Mouse (Mus musculus): ENCODE measurements at regions not wholly inside any gene's neighbourhood (a gene's known extent, or its start where the extent isn't known, plus 50 kb on each side); places are given as distances from the start of the nearest gene placed in this dataset.

GRCm38 (mm10) chr8:34539232-34539631 is 427.7 kb upstream of the Gm10131 start:
- Histone ChIP-seq H3K79me2 (ENCODE audit: control insufficient read depth, insufficient read depth, low read length, poor library complexity) (no peaks in the 10 kb centered on the region), H3K9ac (ENCODE audit: control insufficient read depth, low read depth, low read length, poor library complexity, severe bottlenecking) (no peak overlapping the region), H3K9me3 (replicated peaks; ENCODE audit: insufficient read depth, low read length) (no peaks in the 10 kb centered on the region), H3K4me3 (ENCODE audit: control insufficient read depth in 1 of 2, insufficient read depth in 1 of 2, low read depth in 2 of 2, low read length in 2 of 2) (no peak overlapping the region), H3K4me1 (ENCODE audit: control insufficient read depth in 1 of 2, insufficient read depth in 2 of 2, low read length in 2 of 2) (no peaks in the 10 kb centered on the region), H3K27me3 (ENCODE audit: control insufficient read depth in 1 of 2, insufficient read depth in 2 of 2, low read length in 2 of 2) (no peaks in the 10 kb centered on the region), H3K36me3 (ENCODE audit: control insufficient read depth in 1 of 2, insufficient read depth in 2 of 2, low read length in 2 of 2) (no peaks in the 10 kb centered on the region), H3K27ac (ENCODE audit: control insufficient read depth, low read depth, low read length) (no peak overlapping the region)
- TF ChIP-seq ZMIZ1 (IDR thresholded peaks at IDR 0.05; ENCODE audit: low read depth, low read length) (no peak), TCF12 (IDR thresholded peaks at IDR 0.05; ENCODE audit: low read depth, low read length) (no peak), MYC (IDR thresholded peaks at IDR 0.05; ENCODE audit: low read depth, low read length) (no peak), ELF1 (IDR thresholded peaks at IDR 0.05; ENCODE audit: low read depth, low read length) (no peak), NRF1 (IDR thresholded peaks at IDR 0.05; ENCODE audit: insufficient read depth, low read depth, low read length, poor library complexity, severe bottlenecking) (no peak), MEF2A (IDR thresholded peaks at IDR 0.05; ENCODE audit: extremely low read depth, insufficient replicate concordance, low read depth, low read length, poor library complexity, severe bottlenecking) (no peak), MAZ (IDR thresholded peaks at IDR 0.05; ENCODE audit: low read depth, low read length) (no peak), CTCF (IDR thresholded peaks at IDR 0.05 in 2 of 3, conservative IDR thresholded peaks at IDR 0.05 in 1 of 3; ENCODE audit: control insufficient read depth in 1 of 3, insufficient read depth in 1 of 3, low read depth in 2 of 3, low read length in 3 of 3, poor library complexity in 1 of 3, severe bottlenecking in 1 of 3) (no peak), EP300 (IDR thresholded peaks at IDR 0.05; ENCODE audit: low read depth in 1 of 2, low read length in 2 of 2) (no peak), ETS1 (IDR thresholded peaks at IDR 0.05; ENCODE audit: low read depth, low read length) (no peak)
- DNase-seq (ENCODE audit: low read depth, low spot score), result no peak

DNA sequence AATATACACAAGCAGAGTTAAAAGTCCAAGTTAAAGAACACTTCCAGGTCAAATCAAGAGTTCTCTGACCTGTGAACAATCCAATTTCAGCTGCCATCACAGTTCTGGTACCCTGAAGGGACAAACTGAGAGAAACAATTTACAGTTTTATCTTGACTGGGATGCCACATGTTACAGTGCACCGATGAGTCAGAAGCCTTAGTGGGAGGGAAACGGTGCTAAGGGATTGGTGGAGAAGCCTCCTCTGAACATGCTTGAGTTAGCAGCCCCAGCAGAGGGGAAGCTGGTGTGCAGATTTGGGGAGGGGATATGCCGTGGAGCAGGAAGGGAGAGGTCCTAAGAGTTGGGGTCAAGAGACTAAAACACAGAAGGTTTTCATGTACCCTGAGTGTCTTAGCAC is 423.9 kb upstream of the Gm10131 start:
- no peak for DNase-seq (ENCODE audit: low read depth, low spot score)
- TF ChIP-seq POLR2AphosphoS2 (IDR thresholded peaks at IDR 0.05; ENCODE audit: low read length), result no peak
- no peak for TF ChIP-seq MYB (IDR thresholded peaks at IDR 0.05; ENCODE audit: low read depth, low read length)
- no peak for TF ChIP-seq TAL1 (IDR thresholded peaks at IDR 0.05; ENCODE audit: low read length)
- no peak for TF ChIP-seq USF2 (IDR thresholded peaks at IDR 0.05; ENCODE audit: borderline replicate concordance in 1 of 2, insufficient read depth in 1 of 2, low read depth in 1 of 2, low read length in 2 of 2)
- TF ChIP-seq ELF1 (IDR thresholded peaks at IDR 0.05; ENCODE audit: low read depth, low read length), result no peak
- no peak for TF ChIP-seq GATA1 (IDR thresholded peaks at IDR 0.05; ENCODE audit: low read depth, low read length)
- TF ChIP-seq KAT2A (conservative IDR thresholded peaks at IDR 0.05; ENCODE audit: low read depth, low read length), result no peak
- no peak for TF ChIP-seq ZNF384 (IDR thresholded peaks at IDR 0.05; ENCODE audit: low read depth, low read length)
- TF ChIP-seq TBP (IDR thresholded peaks at IDR 0.05; ENCODE audit: low read depth, low read length), result no peak
- TF ChIP-seq NRF1 (IDR thresholded peaks at IDR 0.05; ENCODE audit: insufficient read depth, low read depth, low read length, poor library complexity, severe bottlenecking), result no peak
- TF ChIP-seq MAZ (IDR thresholded peaks at IDR 0.05; ENCODE audit: low read depth, low read length), result no peak
- no peak for TF ChIP-seq MYC (IDR thresholded peaks at IDR 0.05; ENCODE audit: low read depth, low read length)
- no peaks in the 10 kb centered on the region for H3K36me3 ChIP-seq (ENCODE audit: control insufficient read depth in 1 of 2, insufficient read depth in 2 of 2, low read length in 2 of 2)
- no peaks in the 10 kb centered on the region for H3K79me2 ChIP-seq (ENCODE audit: control insufficient read depth, insufficient read depth, low read length, poor library complexity)
- no peak overlapping the region for H3K9ac ChIP-seq (ENCODE audit: control insufficient read depth, low read depth, low read length, poor library complexity, severe bottlenecking)
- H3K27me3 ChIP-seq (ENCODE audit: control insufficient read depth in 1 of 2, insufficient read depth in 2 of 2, low read length in 2 of 2), result no peaks in the 10 kb centered on the region
- no peaks in the 10 kb centered on the region for H3K9me3 ChIP-seq (replicated peaks; ENCODE audit: insufficient read depth, low read length)
- H3K4me1 ChIP-seq (ENCODE audit: control insufficient read depth in 1 of 2, insufficient read depth in 2 of 2, low read length in 2 of 2), result no peaks in the 10 kb centered on the region
- no peak overlapping the region for H3K4me3 ChIP-seq (ENCODE audit: control insufficient read depth in 1 of 2, insufficient read depth in 1 of 2, low read depth in 2 of 2, low read length in 2 of 2)
- no peak overlapping the region for H3K27ac ChIP-seq (ENCODE audit: control insufficient read depth, low read depth, low read length)

Measured in MEL (cell line).